Mouse (Mus musculus): ENCODE measurements at regions not wholly inside any gene's neighbourhood (a gene's known extent, or its start where the extent isn't known, plus 50 kb on each side); places are given as distances from the start of the nearest gene placed in this dataset.

- DNase-seq (ENCODE audit: low spot score in 2 of 2) = no peak
Measured at GRCm38 (mm10) chr1:78050231-78050630, 146.7 kb downstream of the Pax3 start.

- no peak for DNase-seq (ENCODE audit: low spot score in 2 of 2)
Measured at GRCm38 (mm10) chr1:78032336-78032735, 164.6 kb downstream of the Pax3 start.

- DNase-seq (ENCODE audit: low spot score in 2 of 2) = no peak
Measured at GRCm38 (mm10) chr1:78021766-78022165, 175.2 kb downstream of the Pax3 start.

GRCm38 (mm10) chr1:78021014-78021413 lies 175.9 kb downstream of the Pax3 start:
- DNase-seq (ENCODE audit: low spot score in 2 of 2) = no peak

DNA sequence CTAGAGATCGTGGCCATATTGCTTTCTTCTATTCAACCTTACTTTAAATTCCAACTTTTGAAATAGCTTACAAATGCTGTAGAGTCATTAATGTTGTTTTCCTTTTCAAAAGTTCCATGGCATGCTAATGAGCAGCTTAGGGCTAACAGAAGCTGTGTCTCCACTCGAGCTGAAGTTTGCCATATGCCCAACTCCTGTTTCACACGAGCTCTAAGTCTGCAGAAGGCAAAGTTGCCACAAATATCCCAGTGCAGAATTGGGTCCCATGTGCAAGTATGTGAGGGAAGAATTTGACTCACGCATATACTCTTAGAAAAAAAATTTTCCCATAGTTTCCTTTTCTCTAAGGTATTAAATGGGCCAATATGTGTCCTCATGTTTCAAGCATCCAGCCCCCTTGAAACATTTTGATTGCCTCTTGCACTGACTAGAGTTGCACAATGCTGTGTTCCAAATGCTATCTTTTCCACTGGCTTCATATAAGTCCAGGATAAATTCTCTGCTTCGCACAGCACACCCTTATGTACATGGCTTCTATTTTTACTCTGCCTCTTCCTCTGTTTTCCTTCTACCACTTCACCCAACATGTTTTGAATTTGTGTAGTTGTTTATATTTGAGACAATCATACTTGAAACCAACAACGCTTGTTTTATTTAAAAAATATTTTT lies 178.9 kb downstream of the Pax3 start:
- DNase-seq (ENCODE audit: low spot score in 2 of 2) = no peak

GRCm38 (mm10) chr1:78016541-78017267 lies 180.2 kb downstream of the Pax3 start:
- no peak for DNase-seq (ENCODE audit: low spot score in 2 of 2)

DNA sequence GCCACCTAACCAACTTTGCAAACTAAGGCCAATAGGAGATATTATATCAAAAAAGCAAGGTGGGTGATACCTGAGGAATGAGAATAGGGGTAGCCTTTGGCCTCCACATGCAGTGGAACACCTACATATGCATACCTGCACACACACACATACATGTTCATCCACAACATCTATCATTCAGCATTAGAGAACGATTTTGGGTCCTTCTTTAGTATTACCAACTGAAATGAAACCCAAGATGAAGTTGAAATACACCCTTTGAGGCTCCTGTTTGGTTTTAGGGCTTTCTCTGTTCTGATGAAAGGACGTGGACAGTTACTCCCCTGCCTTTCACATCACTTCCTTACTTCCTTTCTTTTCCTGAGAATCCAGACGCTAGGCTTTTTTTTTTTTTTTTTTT lies 180.9 kb downstream of the Pax3 start:
- DNase-seq (ENCODE audit: low spot score in 2 of 2) = no peak

- DNase-seq (ENCODE audit: low spot score in 2 of 2) = no peak
Measured at GRCm38 (mm10) chr1:78013396-78013795, 183.5 kb downstream of the Pax3 start.

DNA sequence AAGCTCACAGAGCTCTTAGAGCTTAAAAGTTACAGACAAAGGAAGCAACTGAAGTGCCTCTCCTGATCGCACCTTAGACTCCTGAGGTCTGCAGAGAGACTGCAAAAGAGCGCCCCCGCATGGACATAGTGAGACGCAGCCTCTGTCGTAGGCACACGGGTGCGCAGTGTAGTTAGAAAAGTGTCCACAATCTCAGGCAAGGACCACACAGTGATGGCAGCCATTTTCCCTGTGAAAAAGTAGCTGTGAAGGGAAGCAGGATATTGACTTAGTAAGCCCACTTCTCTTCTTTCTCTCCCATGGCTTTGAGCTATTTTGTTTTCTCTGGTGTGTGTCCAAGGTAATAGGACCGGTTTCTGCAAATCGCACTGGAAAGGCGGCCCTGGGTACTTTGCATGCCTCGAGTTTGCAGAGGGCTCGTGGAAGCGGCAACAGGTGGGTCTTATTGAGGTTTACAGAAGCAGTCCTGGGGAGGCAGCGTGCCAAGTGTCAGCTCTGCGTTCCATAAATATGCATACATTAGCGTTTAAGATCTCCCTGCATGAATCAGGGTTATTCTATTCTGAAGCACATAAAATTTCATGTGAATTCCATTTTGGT lies 188.0 kb downstream of the Pax3 start:
- DNase-seq (ENCODE audit: low spot score in 2 of 2) = no peak

GRCm38 (mm10) chr1:78004376-78004775 lies 192.6 kb downstream of the Pax3 start:
- no peak for DNase-seq (ENCODE audit: low spot score in 2 of 2)

DNA sequence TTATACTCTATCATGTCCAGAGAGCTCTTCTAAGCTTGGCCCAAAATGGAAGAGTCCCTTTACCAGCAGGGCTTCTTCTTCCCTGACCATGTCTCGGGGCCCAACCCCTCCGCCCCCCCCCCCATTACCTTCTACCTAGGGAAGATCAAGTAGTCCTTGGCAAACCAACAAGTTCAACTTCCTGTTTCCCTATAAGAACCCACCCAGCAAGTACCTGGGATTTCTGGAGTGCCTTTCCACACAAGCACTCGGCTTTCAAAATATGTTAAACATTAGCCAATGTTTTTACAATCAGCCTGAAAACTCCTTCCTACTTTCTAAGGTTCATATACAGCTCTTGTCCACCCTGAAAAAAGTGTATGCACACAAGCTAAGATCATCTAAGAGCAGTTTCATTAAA lies 198.2 kb downstream of the Pax3 start:
- DNase-seq (ENCODE audit: low spot score in 2 of 2) = no peak

- no peak for DNase-seq (ENCODE audit: low spot score in 2 of 2)
Measured at GRCm38 (mm10) chr1:77981528-77981927, 215.4 kb downstream of the Pax3 start.

- DNase-seq (ENCODE audit: low spot score in 2 of 2) = peak in 1 of 2 experiments; percentile 3
Measured at GRCm38 (mm10) chr1:77978696-77979095, 218.2 kb downstream of the Pax3 start.

GRCm38 (mm10) chr1:77975941-77976340 lies 221.0 kb downstream of the Pax3 start:
- no peak for DNase-seq (ENCODE audit: low spot score in 2 of 2)

- no peak for DNase-seq (ENCODE audit: low spot score in 2 of 2)
Measured at GRCm38 (mm10) chr1:77972301-77972717, 224.6 kb downstream of the Pax3 start.

DNA sequence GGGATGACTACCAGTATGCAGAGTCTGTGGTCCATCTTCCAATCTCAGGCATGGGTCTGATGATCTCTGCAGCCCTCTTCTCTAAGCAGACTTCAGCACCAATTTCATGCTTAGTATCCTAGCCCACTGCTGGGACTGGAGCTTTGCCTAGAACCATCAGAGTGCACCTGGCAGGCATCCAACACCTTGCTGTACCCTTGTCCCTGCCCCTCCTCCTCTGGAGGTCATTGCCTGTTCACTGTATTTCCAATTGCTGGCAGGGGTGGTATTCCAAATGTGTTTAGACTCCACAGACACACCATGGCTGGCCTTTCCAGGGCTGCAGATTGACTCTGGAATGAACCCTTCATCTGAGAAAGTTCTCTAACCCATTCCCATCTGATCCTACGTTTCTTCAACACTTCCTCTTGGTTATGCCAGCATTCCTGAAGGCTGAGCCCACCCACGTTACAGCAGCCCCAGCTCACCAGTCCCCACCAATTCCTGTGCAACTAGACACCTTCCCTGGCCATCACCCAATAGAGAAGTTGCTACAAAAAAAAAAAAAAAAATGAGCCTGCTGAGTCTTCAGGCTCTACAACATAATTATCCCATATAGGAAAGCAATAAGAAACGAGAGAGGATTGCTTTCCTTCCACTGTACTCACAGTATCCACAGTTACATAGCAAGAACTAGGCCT lies 232.1 kb downstream of the Pax3 start:
- no peak for DNase-seq (ENCODE audit: low spot score in 2 of 2)

DNA sequence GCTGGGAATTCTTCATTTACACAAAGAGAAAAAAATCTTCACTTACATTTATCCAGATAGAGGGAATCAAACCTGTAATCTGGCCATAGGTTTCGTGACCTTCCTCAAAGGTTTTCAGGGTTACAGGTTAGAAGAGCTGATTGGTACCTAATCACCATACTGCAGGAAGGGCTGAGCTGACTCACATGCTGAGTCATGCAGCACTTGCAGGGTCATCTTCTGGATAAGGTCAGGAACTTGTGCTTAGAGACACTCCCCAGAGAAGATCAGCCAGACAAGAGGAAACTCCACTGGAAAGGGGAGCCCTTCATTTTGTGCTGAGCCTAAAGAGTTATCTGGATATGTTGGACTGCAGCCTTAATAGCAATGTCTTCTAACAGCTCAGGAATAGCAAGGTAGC lies 237.6 kb downstream of the Pax3 start:
- DNase-seq (ENCODE audit: low spot score in 2 of 2) = no peak

DNA sequence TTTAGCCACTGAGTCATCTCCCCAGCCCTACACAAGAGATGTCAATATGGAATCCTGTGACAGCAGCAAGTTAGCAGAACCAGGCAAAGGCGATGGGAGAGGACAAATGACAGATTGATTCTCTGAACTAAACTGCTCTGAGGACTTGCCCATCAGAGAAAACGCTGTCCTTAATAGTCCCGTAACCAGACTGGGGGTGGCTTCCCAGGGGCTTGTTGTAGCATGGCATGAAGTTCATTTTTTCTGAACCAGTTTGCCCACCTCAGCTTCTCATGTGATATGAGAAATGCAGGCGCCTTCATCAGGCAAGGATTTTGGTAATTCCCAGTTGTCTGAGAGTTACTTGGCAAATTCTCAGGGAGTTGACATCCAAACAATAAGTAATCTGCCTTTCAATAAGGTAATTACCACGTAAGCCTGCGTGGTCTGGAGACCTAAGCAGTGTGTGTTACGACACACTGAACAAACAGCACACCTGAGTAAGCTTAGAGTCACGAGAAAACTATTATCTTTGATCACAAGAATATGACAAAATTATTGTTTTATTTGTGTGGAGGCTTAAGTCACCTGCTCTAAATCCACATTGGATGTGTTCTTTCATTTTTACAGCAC lies 239.7 kb downstream of the Pax3 start:
- DNase-seq (ENCODE audit: low spot score in 2 of 2) = no peak

- DNase-seq (ENCODE audit: low spot score in 2 of 2) = no peak
Measured at GRCm38 (mm10) chr1:77947894-77948293, 249.0 kb downstream of the Pax3 start.

DNA sequence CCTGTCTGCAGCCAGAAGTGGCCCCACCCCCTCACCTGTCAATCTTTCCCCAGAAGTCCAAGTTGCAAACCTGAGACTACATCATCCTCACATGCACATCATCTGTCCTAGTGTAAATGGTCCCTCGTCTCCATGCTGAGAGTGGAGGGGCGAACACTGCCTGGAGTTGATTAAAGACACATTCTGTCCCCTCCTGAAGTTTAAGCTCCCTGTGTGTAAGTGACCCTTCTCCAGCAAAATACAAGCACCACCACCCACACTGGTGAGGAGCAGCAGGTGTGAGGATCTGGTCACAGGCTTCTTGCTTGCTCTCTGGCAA lies 252.6 kb downstream of the Pax3 start:
- no peak for DNase-seq (ENCODE audit: low spot score in 2 of 2)

DNA sequence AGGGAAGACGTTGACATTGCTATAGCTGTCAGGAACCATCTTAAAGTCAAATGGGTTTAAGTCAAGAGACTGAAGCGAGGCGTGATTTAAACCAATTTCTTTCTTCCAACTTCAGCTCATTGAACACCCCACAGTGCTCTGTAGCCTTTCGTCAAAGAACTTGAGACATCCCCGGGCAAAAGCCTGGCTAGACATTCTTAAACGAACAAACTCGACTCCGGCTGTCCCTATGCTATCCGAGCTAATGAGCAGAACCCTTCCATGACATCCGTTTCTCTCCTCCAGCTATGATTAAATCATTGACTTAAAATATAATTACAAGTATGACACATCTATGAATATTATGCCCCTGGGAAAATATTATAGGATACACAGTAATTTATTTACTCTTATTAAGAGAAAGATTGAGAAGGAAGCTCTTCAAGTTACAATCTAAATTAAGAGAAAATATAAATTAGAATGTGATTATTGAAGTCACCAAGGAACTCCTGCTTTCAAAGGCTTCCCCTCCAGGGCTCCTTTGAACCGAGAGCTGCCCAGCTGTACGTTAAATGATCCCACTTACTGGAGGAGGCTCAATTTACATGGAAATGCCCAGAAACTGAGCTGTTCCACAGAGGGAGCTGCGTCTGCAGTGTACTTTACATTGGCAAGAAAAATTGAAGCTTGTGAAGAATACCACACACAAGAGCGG lies 253.2 kb downstream of the Pax3 start:
- DNase-seq (ENCODE audit: low spot score in 2 of 2) = no peak

DNA sequence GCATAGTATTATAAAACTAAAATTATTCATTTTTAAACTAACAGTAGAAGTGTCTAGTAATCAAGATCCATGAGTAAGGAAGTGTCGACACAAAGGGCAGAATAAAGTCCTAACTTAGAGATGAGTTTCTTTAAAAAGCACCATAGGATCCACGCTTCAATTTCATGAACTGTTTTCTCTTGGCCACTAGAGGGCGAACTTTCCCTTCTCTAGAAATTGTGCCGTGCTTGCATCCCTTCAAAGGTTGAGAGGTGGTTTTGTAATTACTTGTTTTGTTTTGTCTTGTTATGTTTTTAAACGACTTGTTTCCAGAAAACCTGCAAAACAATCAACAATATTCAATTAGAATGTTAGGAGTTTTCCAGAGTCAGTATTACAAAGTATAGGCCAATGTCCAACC lies 253.8 kb downstream of the Pax3 start:
- no peak for DNase-seq (ENCODE audit: low spot score in 2 of 2)
